Mouse (Mus musculus): ENCODE measurements around the gene Myh6. TPM values are rescaled to one million over a fixed set of nuclear protein-coding genes. Genes with fewer than 3 reads are reported as not detected.
"Not testable (repeated sequence)": the region's sequence is repeated elsewhere in the genome, so short reads cannot be mapped to it uniquely, and the experiment has no call there.

The Myh6 gene
- polyA plus RNA-seq, 1 experiment, result 1.0 TPM

DNA sequence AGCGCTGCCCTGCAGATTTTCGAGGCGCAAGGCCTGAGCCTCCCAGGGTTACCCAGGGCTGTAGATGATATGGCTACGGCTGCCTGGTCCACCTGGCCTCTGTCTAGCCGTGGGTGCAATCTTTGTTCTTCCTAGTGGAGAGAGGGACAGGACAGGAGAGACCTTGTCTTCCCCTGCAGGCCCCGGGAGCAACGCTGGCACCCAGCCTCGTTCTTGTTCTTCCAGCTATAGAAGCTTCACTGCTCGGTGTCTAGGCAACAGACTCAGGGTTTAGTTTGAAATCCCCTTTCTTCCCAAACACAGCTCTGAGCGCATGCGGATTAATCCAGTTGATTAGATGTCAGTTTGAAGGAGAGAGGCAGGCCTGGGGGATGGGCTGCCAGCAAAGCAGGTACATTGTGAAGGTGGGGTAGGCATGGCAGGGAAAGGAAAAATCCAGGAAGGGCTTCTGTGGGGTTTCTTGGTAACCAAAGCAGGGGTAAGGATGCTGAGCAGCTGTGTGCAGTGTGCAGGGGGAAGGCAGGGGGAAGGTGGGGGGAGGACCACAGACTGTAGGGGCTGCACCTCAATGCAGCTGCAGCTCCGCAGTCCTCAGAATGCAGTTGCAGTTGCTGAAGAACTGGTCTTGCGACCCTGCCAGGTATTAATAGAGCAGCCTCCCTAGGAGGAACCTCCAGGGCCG, 28.9 kb upstream of the Myh6 start:
- no peak for TF ChIP-seq POLR2A (IDR thresholded peaks at IDR 0.05; ENCODE audit: low read depth, low read length)
- TF ChIP-seq CTCF (IDR thresholded peaks at IDR 0.05; ENCODE audit: borderline replicate concordance, insufficient read depth, low read length), result no peak
- Histone ChIP-seq H3K27ac (ENCODE audit: insufficient read depth, low read length) (no peak overlapping the region), H3K4me1 (ENCODE audit: control insufficient read depth, insufficient read depth, low read length) (no peaks in the 10 kb centered on the region), H3K4me3 (ENCODE audit: insufficient read depth, low read length) (no peak overlapping the region)

DNA sequence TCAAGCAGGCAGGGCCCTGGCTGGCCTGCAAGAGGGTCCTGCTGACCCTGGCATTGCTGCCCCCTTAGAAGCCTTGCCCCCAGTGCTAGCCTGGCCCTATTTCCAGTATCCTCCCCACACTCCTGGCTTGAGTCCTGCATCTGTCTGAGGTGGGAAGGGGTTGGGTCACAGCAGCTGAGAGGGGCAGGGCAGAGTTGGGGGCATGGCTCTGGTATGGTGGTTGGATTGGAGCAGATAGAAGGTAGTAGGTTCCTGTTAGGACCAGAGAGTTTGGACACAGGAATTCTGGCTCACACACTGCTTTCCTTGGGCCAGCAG, 28.1 kb upstream of the Myh6 start:
- TF ChIP-seq CTCF (IDR thresholded peaks at IDR 0.05; ENCODE audit: borderline replicate concordance, insufficient read depth, low read length) (no peak), POLR2A (IDR thresholded peaks at IDR 0.05; ENCODE audit: low read depth, low read length) (no peak)
- H3K4me1 ChIP-seq (ENCODE audit: control insufficient read depth, insufficient read depth, low read length), result no peaks in the 10 kb centered on the region
- H3K4me3 ChIP-seq (ENCODE audit: insufficient read depth, low read length), result no peak overlapping the region
- no peak overlapping the region for H3K27ac ChIP-seq (ENCODE audit: insufficient read depth, low read length)

DNA sequence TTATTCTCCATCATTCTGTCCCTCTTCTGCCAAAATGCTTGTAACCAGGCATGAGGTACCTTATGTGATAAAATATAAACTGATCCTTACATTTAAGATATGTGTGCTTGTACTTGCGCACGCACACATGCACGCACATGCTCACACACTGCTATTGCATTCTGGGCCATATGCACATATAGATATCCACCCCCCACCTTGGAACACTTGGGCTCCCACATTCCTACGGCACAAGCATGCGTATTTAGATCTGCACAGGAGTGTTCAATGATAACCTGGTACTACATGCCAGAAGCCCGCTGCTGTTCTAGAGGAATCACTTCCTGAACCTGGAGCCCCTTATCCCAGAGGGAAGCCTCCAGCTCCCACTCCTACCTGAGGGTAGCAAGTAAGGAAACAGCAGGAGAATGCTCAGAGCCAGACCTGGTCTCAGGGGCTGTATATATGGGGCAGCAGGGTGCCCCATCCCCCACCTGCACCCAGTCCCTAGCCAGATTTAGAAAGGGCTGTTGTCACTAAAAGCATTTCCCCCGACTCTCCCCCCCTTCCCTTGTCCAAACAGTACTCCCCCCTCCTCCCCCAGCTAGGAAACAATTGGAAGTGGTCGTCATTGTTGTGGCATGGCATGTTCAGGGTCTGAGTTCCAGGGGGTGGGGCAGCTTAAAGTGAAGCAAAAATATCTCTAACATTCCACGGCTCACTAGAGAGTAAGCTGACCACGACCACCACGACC, 27.6 kb upstream of the Myh6 start, which contains the start of gene Myh7:
Gene Myh7, minus strand, starts transcription at position 491 of the 733 bp plus-strand sequence.
- Histone ChIP-seq H3K4me3 (ENCODE audit: insufficient read depth, low read length) (no peak within 1 kb of the TSS), H3K27ac (ENCODE audit: insufficient read depth, low read length) (no peak within 1 kb of the TSS), H3K4me1 (ENCODE audit: control insufficient read depth, insufficient read depth, low read length) (no peaks in the 10 kb centered on the region)
- TF ChIP-seq POLR2A (IDR thresholded peaks at IDR 0.05; ENCODE audit: low read depth, low read length) (no peak), CTCF (IDR thresholded peaks at IDR 0.05; ENCODE audit: borderline replicate concordance, insufficient read depth, low read length) (no peak)

DNA sequence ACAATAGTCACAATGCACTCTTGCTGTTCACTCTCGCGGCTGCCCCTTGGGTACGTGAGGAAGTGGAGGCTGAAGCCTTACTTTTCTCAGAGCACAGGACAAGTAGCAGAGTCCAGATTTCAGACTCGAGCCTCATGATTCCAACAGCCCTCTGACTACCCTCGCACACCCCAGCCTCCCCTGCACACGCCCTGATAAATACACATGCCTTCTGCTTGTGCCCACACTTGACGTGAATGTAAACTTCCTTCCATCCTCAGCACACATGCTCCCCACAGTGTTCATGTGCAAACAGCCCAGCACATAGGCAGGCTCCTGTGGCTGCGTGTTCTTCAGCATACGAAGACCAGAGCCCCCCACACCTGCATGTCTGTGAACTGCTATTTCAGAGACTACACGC, 26.9 kb upstream of the Myh6 start:
- TF ChIP-seq POLR2A (IDR thresholded peaks at IDR 0.05; ENCODE audit: low read depth, low read length) (no peak), CTCF (IDR thresholded peaks at IDR 0.05; ENCODE audit: borderline replicate concordance, insufficient read depth, low read length) (no peak)
- Histone ChIP-seq H3K27ac (ENCODE audit: insufficient read depth, low read length) (no peak overlapping the region), H3K4me3 (ENCODE audit: insufficient read depth, low read length) (no peak overlapping the region), H3K4me1 (ENCODE audit: control insufficient read depth, insufficient read depth, low read length) (no peaks in the 10 kb centered on the region)

DNA sequence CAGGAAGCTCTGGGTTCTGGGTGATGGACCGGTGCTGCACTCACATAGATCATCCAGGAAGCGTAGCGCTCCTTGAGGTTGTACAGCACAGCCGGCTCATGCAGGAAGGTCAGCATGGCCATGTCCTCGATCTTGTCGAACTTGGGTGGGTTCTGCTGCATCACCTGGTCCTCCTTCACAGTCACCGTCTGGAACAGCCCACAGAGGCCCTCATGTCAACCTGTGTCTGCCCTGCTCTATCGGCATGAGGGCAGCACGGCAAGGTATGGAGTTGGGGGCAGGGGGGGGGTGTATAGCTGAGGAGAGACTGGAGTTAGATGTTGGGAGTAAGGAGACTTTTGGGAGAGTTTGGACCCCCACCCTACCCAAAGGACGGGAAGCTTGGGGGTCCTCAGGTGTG, 25.5 kb upstream of the Myh6 start:
- Histone ChIP-seq H3K4me1 (ENCODE audit: control insufficient read depth, insufficient read depth, low read length) (no peaks in the 10 kb centered on the region), H3K4me3 (ENCODE audit: insufficient read depth, low read length) (no peak overlapping the region), H3K27ac (ENCODE audit: insufficient read depth, low read length) (no peak overlapping the region)
- TF ChIP-seq POLR2A (IDR thresholded peaks at IDR 0.05; ENCODE audit: low read depth, low read length) (no peak), CTCF (IDR thresholded peaks at IDR 0.05; ENCODE audit: borderline replicate concordance, insufficient read depth, low read length) (no peak)

DNA sequence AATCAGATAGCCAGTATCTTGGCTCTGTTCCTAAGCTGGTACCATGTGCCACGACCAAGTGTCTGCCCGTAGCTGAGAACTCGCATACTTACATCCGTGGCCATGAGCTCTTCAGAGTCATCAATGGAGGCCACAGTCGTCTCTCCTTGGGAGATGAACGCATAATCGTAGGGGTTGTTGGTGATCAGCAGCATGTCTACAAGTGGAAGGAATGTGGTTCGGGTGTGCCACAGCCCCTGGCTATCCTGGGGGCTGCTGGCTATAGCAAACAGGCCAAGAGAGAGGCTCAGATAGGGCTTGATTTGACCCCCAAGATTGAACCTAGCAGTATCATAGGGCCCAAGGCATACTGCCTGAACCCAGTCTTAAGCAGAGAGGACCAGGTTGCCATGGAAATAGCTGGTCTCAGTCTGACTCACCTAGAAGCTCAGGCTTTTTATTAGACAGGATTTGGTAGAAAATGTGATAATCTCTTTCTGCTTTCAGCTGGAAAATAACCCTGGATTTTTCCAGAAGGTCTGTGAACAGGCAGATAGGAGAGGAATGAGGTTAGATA, 23.2 kb upstream of the Myh6 start:
- TF ChIP-seq POLR2A (IDR thresholded peaks at IDR 0.05; ENCODE audit: low read depth, low read length), result no peak
- no peak for TF ChIP-seq CTCF (IDR thresholded peaks at IDR 0.05; ENCODE audit: borderline replicate concordance, insufficient read depth, low read length)
- H3K4me1 ChIP-seq (ENCODE audit: control insufficient read depth, insufficient read depth, low read length), result no peaks in the 10 kb centered on the region
- H3K4me3 ChIP-seq (ENCODE audit: insufficient read depth, low read length), result no peak overlapping the region
- no peak overlapping the region for H3K27ac ChIP-seq (ENCODE audit: insufficient read depth, low read length)

DNA sequence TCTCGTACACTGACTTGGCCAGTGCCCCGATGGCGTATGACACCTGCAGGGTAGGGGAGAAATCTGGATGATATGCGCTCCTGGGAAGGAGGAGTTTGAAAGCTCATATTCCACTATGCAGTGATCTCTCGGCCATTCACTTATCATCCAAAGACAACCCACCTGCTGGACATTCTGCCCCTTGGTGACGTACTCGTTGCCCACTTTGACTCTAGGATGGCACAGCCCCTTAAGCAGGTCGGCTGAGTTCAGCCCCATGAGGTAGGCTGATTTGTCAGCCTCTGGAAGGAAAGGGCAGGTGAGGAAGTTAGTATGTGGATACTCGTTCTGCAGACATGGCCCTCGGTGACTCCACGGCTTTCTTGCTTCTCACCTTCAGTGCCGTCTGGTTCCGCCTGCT, 22.2 kb upstream of the Myh6 start:
- no peaks in the 10 kb centered on the region for H3K4me1 ChIP-seq (ENCODE audit: control insufficient read depth, insufficient read depth, low read length)
- H3K27ac ChIP-seq (ENCODE audit: insufficient read depth, low read length), result no peak overlapping the region
- no peak overlapping the region for H3K4me3 ChIP-seq (ENCODE audit: insufficient read depth, low read length)
- TF ChIP-seq POLR2A (IDR thresholded peaks at IDR 0.05; ENCODE audit: low read depth, low read length) (no peak), CTCF (IDR thresholded peaks at IDR 0.05; ENCODE audit: borderline replicate concordance, insufficient read depth, low read length) (no peak)

DNA sequence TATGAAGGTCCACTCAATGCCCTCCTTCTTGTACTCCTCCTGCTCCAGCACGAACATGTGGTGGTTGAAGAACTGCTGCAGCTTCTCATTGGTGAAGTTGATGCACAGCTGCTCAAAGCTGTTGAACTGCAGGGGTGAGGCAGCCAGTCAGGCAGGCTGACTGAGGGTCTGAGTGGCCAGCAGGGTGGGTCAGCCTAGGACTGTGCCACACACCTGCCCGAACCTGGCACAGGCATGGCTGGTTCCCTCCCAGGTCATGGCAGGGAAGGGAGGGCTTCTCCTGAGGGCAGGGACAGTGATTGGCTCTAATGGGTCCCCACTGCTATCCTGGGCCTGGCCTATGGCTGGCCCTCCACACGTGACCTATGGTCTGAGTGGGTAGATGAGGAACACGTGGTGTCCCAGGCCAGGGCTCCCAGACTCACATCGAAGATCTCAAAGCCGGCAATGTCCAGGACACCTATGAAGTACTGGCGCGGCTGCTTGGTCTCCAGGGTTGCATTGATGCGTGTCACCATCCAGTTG, 21.7 kb upstream of the Myh6 start:
- H3K4me3 ChIP-seq (ENCODE audit: insufficient read depth, low read length); H3K4me1 ChIP-seq (ENCODE audit: control insufficient read depth, insufficient read depth, low read length); H3K27ac ChIP-seq (ENCODE audit: insufficient read depth, low read length): not testable (repeated sequence)

DNA sequence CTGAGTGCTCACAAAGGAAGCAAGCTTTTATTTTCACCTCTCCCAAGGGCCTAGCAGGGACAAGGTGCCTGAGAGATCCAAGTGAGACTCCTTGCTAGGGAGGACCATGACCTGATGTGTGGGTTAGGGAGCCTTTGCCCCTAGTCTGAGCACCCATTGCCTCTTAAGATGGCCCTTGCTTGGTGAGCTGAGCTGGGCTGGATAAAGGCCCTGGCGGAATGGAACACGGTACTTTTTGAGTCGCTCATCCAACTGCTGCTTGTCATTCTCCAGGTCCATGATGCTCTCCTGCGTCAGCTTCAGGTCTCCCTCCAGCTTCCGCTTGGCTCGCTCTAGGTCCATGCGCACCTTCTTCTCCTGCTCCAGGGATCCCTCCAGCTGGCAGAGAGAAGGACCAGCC, 15.2 kb upstream of the Myh6 start:
- TF ChIP-seq CTCF (IDR thresholded peaks at IDR 0.05; ENCODE audit: borderline replicate concordance, insufficient read depth, low read length) (no peak), POLR2A (IDR thresholded peaks at IDR 0.05; ENCODE audit: low read depth, low read length) (no peak)
- H3K4me3 ChIP-seq (ENCODE audit: insufficient read depth, low read length), result no peak overlapping the region
- no peaks in the 10 kb centered on the region for H3K4me1 ChIP-seq (ENCODE audit: control insufficient read depth, insufficient read depth, low read length)
- H3K27ac ChIP-seq (ENCODE audit: insufficient read depth, low read length), result no peak overlapping the region

DNA sequence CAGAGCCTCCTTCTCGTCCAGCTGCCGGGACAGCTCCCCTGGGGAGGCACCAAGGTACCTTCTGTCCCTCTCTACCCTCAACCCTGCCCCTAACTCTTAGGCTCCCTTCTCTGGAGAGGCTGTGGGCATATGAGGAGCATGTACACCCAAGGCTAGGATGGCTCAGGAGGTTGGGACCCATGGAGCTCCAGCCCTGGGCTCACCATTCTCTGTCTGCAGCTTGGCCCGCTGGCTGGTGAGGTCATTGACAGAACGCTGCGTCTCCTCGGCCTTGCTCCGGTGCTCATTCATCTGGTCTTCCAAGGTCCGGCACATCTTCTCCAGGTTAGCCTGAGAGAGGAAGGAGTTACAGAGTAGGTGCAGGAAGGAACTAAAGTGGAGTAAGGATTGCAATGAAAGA, 11.9 kb upstream of the Myh6 start:
- TF ChIP-seq CTCF (IDR thresholded peaks at IDR 0.05; ENCODE audit: borderline replicate concordance, insufficient read depth, low read length) (no peak), POLR2A (IDR thresholded peaks at IDR 0.05; ENCODE audit: low read depth, low read length) (no peak)
- Histone ChIP-seq H3K4me3 (ENCODE audit: insufficient read depth, low read length) (no peak overlapping the region), H3K4me1 (ENCODE audit: control insufficient read depth, insufficient read depth, low read length) (no peaks in the 10 kb centered on the region), H3K27ac (ENCODE audit: insufficient read depth, low read length) (no peak overlapping the region)

Measured in embryonic fibroblast, embryonic 13.5 days (primary cell).